ENCODE assay signal across 8 mouse cellular contexts in genomic region chr5:90640286-90641217, GRCm38 (mm10). TPM values are rescaled to one million over a fixed set of nuclear protein-coding genes. Genes with fewer than 3 reads are reported as not detected.
DNase-seq lines count a peak whose midpoint lies in the region; ATAC-seq and TF ChIP-seq lines count a peak whose summit lies in the region.

Rassf6 (minus strand) TSS chr5:90640657.

- no peaks in the 10 kb centered on the region for H3K9me3 ChIP-seq in forebrain, embryonic 14.5 days (replicated peaks; ENCODE audit: control insufficient read depth, low read length)
- H3K9me3 ChIP-seq in kidney, embryonic 16.5 days (ENCODE audit: low read length), result no peaks in the 10 kb centered on the region
- H3K9me3 ChIP-seq in stomach, postnatal 0 days (ENCODE audit: control insufficient read depth, low read length), result no peaks in the 10 kb centered on the region

- H3K36me3 ChIP-seq in forebrain, embryonic 14.5 days (ENCODE audit: control insufficient read depth, insufficient read depth, low read length), result no peaks in the 10 kb centered on the region
- no peaks in the 10 kb centered on the region for H3K36me3 ChIP-seq in kidney, embryonic 16.5 days (ENCODE audit: insufficient read depth, low read length)
- H3K36me3 ChIP-seq in stomach, postnatal 0 days (ENCODE audit: control insufficient read depth, insufficient read depth, low read length), result no peaks in the 10 kb centered on the region

- 10% methylated on average over 26 of the region's 26 CpGs for WGBS in forebrain, embryonic 14.5 days
- 5% methylated on average over 26 of the region's 26 CpGs for WGBS in kidney, embryonic 16.5 days
- WGBS in stomach, postnatal 0 days, result 8% methylated on average over 26 of the region's 26 CpGs

- peak; percentile 12; the same call in 1 of the 2 replicates for TF ChIP-seq CTCF in stomach, postnatal 0 days (IDR thresholded peaks at IDR 0.05; ENCODE audit: low read depth)

- H3K4me1 ChIP-seq in forebrain, embryonic 14.5 days (ENCODE audit: control insufficient read depth, insufficient read depth, low read length), result peaks cover 8% of the 10 kb centered on the region
- 0 out of 2 replicates have a peak, but pooled peaks cover 6% of the 10 kb centered on the region for H3K4me1 ChIP-seq in kidney, embryonic 16.5 days (ENCODE audit: insufficient read depth, low read length)
- no peaks in the 10 kb centered on the region for H3K4me1 ChIP-seq in stomach, postnatal 0 days (replicated peaks; ENCODE audit: control insufficient read depth, insufficient read depth)

- no peak for TF ChIP-seq EP300 in stomach, postnatal 0 days (optimal IDR thresholded peaks at IDR 0.05)

- peak within 1 kb of the TSS; percentile 33 for H3K4me3 ChIP-seq in forebrain, embryonic 14.5 days (ENCODE audit: low read depth, low read length)
- H3K4me3 ChIP-seq in kidney, embryonic 16.5 days (ENCODE audit: low read length), result peak within 1 kb of the TSS; percentile 55
- peak within 1 kb of the TSS; percentile 31 for H3K4me3 ChIP-seq in stomach, postnatal 0 days (ENCODE audit: low read depth, low read length)

- no peaks in the 10 kb centered on the region for H3K27me3 ChIP-seq in forebrain, embryonic 14.5 days (replicated peaks; ENCODE audit: control insufficient read depth, insufficient read depth, low read length)
- no peaks in the 10 kb centered on the region for H3K27me3 ChIP-seq in kidney, embryonic 16.5 days (ENCODE audit: insufficient read depth, low read length)
- H3K27me3 ChIP-seq in stomach, postnatal 0 days (ENCODE audit: control insufficient read depth, insufficient read depth, low read length), result no peaks in the 10 kb centered on the region

- H3K27ac ChIP-seq in forebrain, embryonic 14.5 days (ENCODE audit: low read depth, low read length), result no peak within 1 kb of the TSS
- H3K27ac ChIP-seq in kidney, embryonic 16.5 days (ENCODE audit: low read length), result peak within 1 kb of the TSS; percentile 81
- H3K27ac ChIP-seq in stomach, postnatal 0 days (replicated peaks), result peak within 1 kb of the TSS; percentile 92

- peak within 1 kb of the TSS; percentile 48 for H3K9ac ChIP-seq in forebrain, embryonic 14.5 days (ENCODE audit: low read length)
- H3K9ac ChIP-seq in kidney, embryonic 16.5 days (replicated peaks; ENCODE audit: low read length), result peak within 1 kb of the TSS; percentile 69
- H3K9ac ChIP-seq in stomach, postnatal 0 days (ENCODE audit: low read length), result peak within 1 kb of the TSS; percentile 57

- peak; percentile 16 for DNase-seq in cerebellum, adult 11-12 months
- DNase-seq in cerebellum, adult 9-10 months, result no peak
- DNase-seq in adrenal gland, postnatal 25 days, result peak; percentile 28
- DNase-seq in forebrain, embryonic 14.5 days (ENCODE audit: low spot score), result no peak
- peak; percentile 80 for DNase-seq in lung, postnatal 25 days (ENCODE audit: low spot score)
- DNase-seq in stomach, postnatal 0 days (ENCODE audit: low spot score), result peak; percentile 95
- DNase-seq in layer of hippocampus, adult 11-12 months (ENCODE audit: low spot score), result no peak

- H3K4me2 ChIP-seq in forebrain, embryonic 14.5 days (ENCODE audit: low read length), result peak within 1 kb of the TSS; percentile 66
- H3K4me2 ChIP-seq in kidney, embryonic 16.5 days (replicated peaks; ENCODE audit: low read depth, low read length), result peak within 1 kb of the TSS; percentile 71
- H3K4me2 ChIP-seq in stomach, postnatal 0 days (replicated peaks; ENCODE audit: low read depth), result peak within 1 kb of the TSS; percentile 54

- ATAC-seq in forebrain, embryonic 14.5 days, result peak; percentile 55
- peak; percentile 99 for ATAC-seq in kidney, embryonic 16.5 days (ENCODE audit: low FRiP score, low TSS enrichment)
- ATAC-seq in stomach, postnatal 0 days (ENCODE audit: low FRiP score, low TSS enrichment), result peak; percentile 98

RNA-seq across cellular contexts. Expression of gene Rassf6, which starts in this region (rescaled TPM):
- total RNA-seq in adrenal gland, postnatal 25 days (2021), result 1.7 and 2.8 TPM in 2 replicates
- 0.74 and 1.1 TPM in 2 replicates for polyA plus RNA-seq in forebrain, embryonic 14.5 days (2014; fragmentation: Nextera tagmentation; extraction: Ambion mirVana)
- 18.1 and 18.9 TPM in 2 replicates for polyA plus RNA-seq in kidney, embryonic 16.5 days (2015; fragmentation: Nextera tagmentation; extraction: Ambion mirVana)
- polyA plus RNA-seq in stomach, postnatal 0 days (2015; fragmentation: Nextera tagmentation; extraction: Ambion mirVana), result 14.5 and 14.9 TPM in 2 replicates

Comparison
In these comparisons a context has a peak if more than half of its experiments do, and no peak if none do; other contexts are left out.
1. DNase-seq: peak in cerebellum, adult 11-12 months (single experiment), adrenal gland, postnatal 25 days (single experiment), lung, postnatal 25 days (single experiment) and stomach, postnatal 0 days (single experiment); none in cerebellum, adult 9-10 months (single experiment), forebrain, embryonic 14.5 days (single experiment) and layer of hippocampus, adult 11-12 months (single experiment).
2. Peak in every context shown above with its lines, with median percentiles within 50 percentile points of each other: ATAC-seq, H3K4me2 ChIP-seq, H3K4me3 ChIP-seq and H3K9ac ChIP-seq.